In genomic region chr8:122745750-122746275, GRCm38 (mm10) we compare ENCODE assay signal across 11 mouse cellular contexts. TPM values are rescaled to one million over a fixed set of nuclear protein-coding genes. Genes with fewer than 3 reads are reported as not detected.
DNase-seq lines count a peak whose midpoint lies in the region; ATAC-seq and TF ChIP-seq lines count a peak whose summit lies in the region.
"Had no signal": no experiment of that assay in that cellular context is flagged by ENCODE, and none has a peak within 500 bp of the region (broad histone marks: within the 10 kb centered on the region; RNA-seq: fewer than 3 reads in every experiment).

No protein-coding gene starts in this region.

- H3K4me2 ChIP-seq in forebrain, postnatal 0 days (ENCODE audit: low read depth) = peak overlapping the region; percentile 31
- H3K4me2 ChIP-seq in kidney, embryonic 14.5 days (replicated peaks; ENCODE audit: low read depth, low read length) = no peak overlapping the region
- H3K4me2 ChIP-seq: liver, embryonic 12.5 days had no signal

- H3K36me3 ChIP-seq in forebrain, postnatal 0 days (ENCODE audit: insufficient read depth) = no peaks in the 10 kb centered on the region
- no peaks in the 10 kb centered on the region for H3K36me3 ChIP-seq in kidney, embryonic 14.5 days (ENCODE audit: control insufficient read depth, insufficient read depth, low read length)
- H3K36me3 ChIP-seq: liver, embryonic 12.5 days had no signal

- ATAC-seq in forebrain, postnatal 0 days = peak; percentile 62
- no peak for ATAC-seq in kidney, embryonic 14.5 days (ENCODE audit: low FRiP score, low TSS enrichment)
- ATAC-seq: liver, embryonic 12.5 days had no signal

- no peaks in the 10 kb centered on the region for H3K9me3 ChIP-seq in forebrain, postnatal 0 days (ENCODE audit: low read length)
- no peaks in the 10 kb centered on the region for H3K9me3 ChIP-seq in kidney, embryonic 14.5 days (ENCODE audit: control insufficient read depth, low read length)
- H3K9me3 ChIP-seq: liver, embryonic 12.5 days had no signal

- WGBS in forebrain, postnatal 0 days = 6% methylated on average over 16 of the region's 16 CpGs
- 12% methylated on average over 16 of the region's 16 CpGs for WGBS in kidney, embryonic 14.5 days

- DNase-seq in layer of hippocampus, adult 2 months (ENCODE audit: low spot score in 2 of 2) = no peak
- no peak for DNase-seq in layer of hippocampus, adult 8-10 months (ENCODE audit: low spot score in 2 of 2)
- peak; percentile 72 for DNase-seq in forebrain, postnatal 0 days
- peak; percentile 54 for DNase-seq in mesoderm, embryonic 11.5 days (ENCODE audit: low read depth, low spot score)
- DNase-seq in retina, embryonic 14.5 days (ENCODE audit: low spot score) = peak; percentile 29
- DNase-seq in heart, adult 8-10 months (ENCODE audit: low spot score) = no peak
- no peak for DNase-seq in right cerebral cortex, adult 2 months (ENCODE audit: low spot score in 2 of 2)
- DNase-seq: kidney, postnatal 36 days had no signal

- H3K9ac ChIP-seq in forebrain, postnatal 0 days = peak overlapping the region; percentile 33
- H3K9ac ChIP-seq in kidney, embryonic 14.5 days (ENCODE audit: low read depth, low read length) = no peak overlapping the region
- H3K9ac ChIP-seq: liver, embryonic 12.5 days had no signal

- H3K27me3 ChIP-seq in forebrain, postnatal 0 days (ENCODE audit: insufficient read depth, low read length) = no peaks in the 10 kb centered on the region
- H3K27me3 ChIP-seq in kidney, embryonic 14.5 days (ENCODE audit: control insufficient read depth, insufficient read depth, low read length) = peaks cover 23% of the 10 kb centered on the region

- peak overlapping the region; percentile 67 for H3K27ac ChIP-seq in layer of hippocampus, adult 2 months
- H3K27ac ChIP-seq in forebrain, postnatal 0 days (ENCODE audit: low read depth, low read length) = peak overlapping the region; percentile 87
- no peak overlapping the region for H3K27ac ChIP-seq in kidney, embryonic 14.5 days (ENCODE audit: low read depth, low read length)
- H3K27ac ChIP-seq: liver, embryonic 12.5 days had no signal

- no peak overlapping the region; the same call in 1 of the 2 replicates for H3K4me3 ChIP-seq in layer of hippocampus, adult 2 months
- H3K4me3 ChIP-seq in forebrain, postnatal 0 days (ENCODE audit: low read depth, low read length) = no peak overlapping the region
- H3K4me3 ChIP-seq in kidney, embryonic 14.5 days (ENCODE audit: low read length) = no peak overlapping the region
- H3K4me3 ChIP-seq: erythroblast, embryonic 14.5 days; liver, embryonic 12.5 days had no signal

- TF ChIP-seq CTCF in layer of hippocampus, adult 2 months (conservative IDR thresholded peaks at IDR 0.05) = no peak
- no peak for TF ChIP-seq CTCF in forebrain, postnatal 0 days (IDR thresholded peaks at IDR 0.05; ENCODE audit: low read depth)

- peaks cover 59% of the 10 kb centered on the region for H3K4me1 ChIP-seq in forebrain, postnatal 0 days (ENCODE audit: insufficient read depth)
- no peaks in the 10 kb centered on the region for H3K4me1 ChIP-seq in kidney, embryonic 14.5 days (ENCODE audit: control insufficient read depth, insufficient read depth, low read length)

RNA-seq across cellular contexts. Expression of gene Acsf3, which starts 29.5 kb away (rescaled TPM):
- total RNA-seq in layer of hippocampus, adult 2 months (2021) = 10 to 100 TPM; 19.2 to 21.7 TPM
- 10 to 100 TPM; 21.9 to 26.7 (median 23.9) TPM for total RNA-seq in layer of hippocampus, adult 8-10 months (2022)
- 18.5 and 25.6 TPM in 2 replicates for total RNA-seq in forebrain, postnatal 0 days (2014; rRNA removed)
- 13.2 and 16.9 TPM in 2 replicates for polyA plus RNA-seq in forebrain, postnatal 0 days (2015; fragmentation: Nextera tagmentation; extraction: Ambion mirVana)
- 16.1 and 20.2 TPM in 2 replicates for polyA plus RNA-seq in kidney, embryonic 14.5 days (2014; fragmentation: Nextera tagmentation; extraction: Ambion mirVana)
- 10 to 100 TPM; 35.2 to 36.2 (median 35.3) TPM for total RNA-seq in heart, adult 8-10 months (2022)

RNA-seq across cellular contexts. Expression of gene Cbfa2t3, which starts 46.9 kb away (rescaled TPM):
- total RNA-seq in layer of hippocampus, adult 2 months (2021) = 10 to 100 TPM; 38.0 to 49.8 TPM
- 10 to 100 TPM; 30.0 to 39.0 (median 37.0) TPM for total RNA-seq in layer of hippocampus, adult 8-10 months (2022)
- total RNA-seq in forebrain, postnatal 0 days (2014; rRNA removed) = 4.5 and 5.6 TPM in 2 replicates
- 4.9 and 9.5 TPM in 2 replicates for polyA plus RNA-seq in forebrain, postnatal 0 days (2015; fragmentation: Nextera tagmentation; extraction: Ambion mirVana)
- 3.6 and 3.7 TPM in 2 replicates for polyA plus RNA-seq in kidney, embryonic 14.5 days (2014; fragmentation: Nextera tagmentation; extraction: Ambion mirVana)
- 10 to 100 TPM; 15.1 to 22.1 (median 18.2) TPM for total RNA-seq in heart, adult 8-10 months (2022)

Comparison
In these comparisons a context has a peak if more than half of its experiments do, and no peak if none do; other contexts are left out.
1. DNase-seq: peak in forebrain, postnatal 0 days (single experiment), mesoderm, embryonic 11.5 days (single experiment) and retina, embryonic 14.5 days (single experiment); none in layer of hippocampus, adult 2 months (0 of 2), layer of hippocampus, adult 8-10 months (0 of 2), heart, adult 8-10 months (single experiment) and right cerebral cortex, adult 2 months (0 of 2).